Mouse (Mus musculus): Measurements from ENCODE around the gene Krt9.

DNA sequence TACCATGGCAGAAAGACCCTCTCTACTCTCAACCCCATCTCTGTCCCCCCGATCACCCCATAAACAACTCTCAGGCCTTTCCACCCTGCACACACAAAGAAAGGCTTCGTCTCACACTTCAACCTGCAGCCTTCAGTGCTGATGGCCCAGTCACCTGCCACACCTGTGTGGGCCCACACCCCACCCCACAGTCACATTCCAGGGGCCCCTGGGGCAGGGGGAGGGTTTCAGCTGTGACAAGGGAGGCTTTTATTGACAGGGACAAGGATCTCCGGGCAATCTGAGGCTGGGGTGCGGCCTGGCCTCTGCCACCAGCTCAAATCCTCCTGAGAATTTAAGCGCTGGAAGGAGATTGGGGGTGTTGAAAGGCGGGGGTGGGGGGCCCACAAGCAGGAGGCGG is 54.2 kb downstream of the Krt9 start:
- TF ChIP-seq POLR2A (IDR thresholded peaks at IDR 0.05; ENCODE audit: low read depth, low read length) (0 out of 2 replicates have a peak, but pooled peaks have one; percentile 30), CTCF (IDR thresholded peaks at IDR 0.05; ENCODE audit: extremely low read depth, insufficient read length, insufficient replicate concordance, low read depth, low read length) (no peak)
